Mouse (Mus musculus) heart, postnatal 0 days (tissue): Measurements from ENCODE around the gene Sgk1. TPM values are rescaled to one million over a fixed set of nuclear protein-coding genes. Genes with fewer than 3 reads are reported as not detected.
"Not testable (repeated sequence)": the region's sequence is repeated elsewhere in the genome, so short reads cannot be mapped to it uniquely, and the experiment has no call there.

Source experiments
- ATAC-seq: fragments of 200-750 bp; cut with Nextera tagmentation; 2 replicates; pipeline ENCODE4 v1.8.0; 2017; ENCODE audit warnings: low read depth, moderate number of reproducible peaks, moderate library complexity; ENCODE audit not compliant: insufficient read depth
- DNase-seq: peaks from one replicate; pipeline ENCODE4 v3.0.0-alpha.2; 2016; ENCODE audit warnings: low spot score
- H3K27ac ChIP-seq: fragments of 300-500 bp; sonication (generic); 2 replicates; pipeline ENCODE4 v1.5.1; 2014; ENCODE audit warnings: low read depth, mild to moderate bottlenecking
- H3K27me3 ChIP-seq: fragments of 300-500 bp; sonication (generic); 2 replicates; pipeline ENCODE4 v1.6.1; 2014; ENCODE audit warnings: low read length, mixed read lengths; ENCODE audit not compliant: control insufficient read depth, insufficient read depth
- H3K36me3 ChIP-seq: fragments of 300-500 bp; sonication (generic); replicated peaks from 2 replicates; pipeline ENCODE4 v1.6.1; 2014; ENCODE audit warnings: low read length, mixed read lengths; ENCODE audit not compliant: control insufficient read depth, insufficient read depth
- H3K4me1 ChIP-seq: fragments of 300-500 bp; sonication (generic); 2 replicates; pipeline ENCODE4 v1.6.1; 2014; ENCODE audit warnings: antibody characterized with exemption; ENCODE audit not compliant: control insufficient read depth, insufficient read depth
- H3K4me2 ChIP-seq: fragments of 300-500 bp; sonication (generic); 2 replicates; pipeline ENCODE4 v1.6.1; 2014; ENCODE audit warnings: low read depth, mild to moderate bottlenecking, low read length, moderate library complexity
- H3K4me3 ChIP-seq: fragments of 300-500 bp; sonication (generic); 2 replicates; pipeline ENCODE4 v1.5.1; 2014; ENCODE audit warnings: low read depth, low read length
- H3K9ac ChIP-seq: fragments of 300-500 bp; sonication (generic); replicated peaks from 2 replicates; pipeline ENCODE4 v1.6.1; 2014; ENCODE audit warnings: low read depth, low read length, mixed read lengths
- H3K9me3 ChIP-seq: fragments of 300-500 bp; sonication (generic); replicated peaks from 2 replicates; pipeline ENCODE4 v1.6.1; 2016; ENCODE audit warnings: low read length; ENCODE audit not compliant: control insufficient read depth
- CTCF ChIP-seq: IDR thresholded peaks from 2 replicates; pipeline ENCODE4 v1.5.1; 2016; ENCODE audit warnings: antibody characterized with exemption, control low read depth, low read depth
- EP300 ChIP-seq: IDR thresholded peaks from 2 replicates; pipeline ENCODE4 v1.6.1; 2016; ENCODE audit warnings: antibody characterized with exemption, low read depth
- WGBS: fragments of 180-500 bp; shearing (Covaris S2); extraction: QIAGEN DNeasy Blood & Tissue Kit; methylation state at CpG from one replicate; pipeline ENCODE4 v1.1.7; 2014; 5-methylcytosine and 5-hydroxymethylcytosine counted together
- polyA plus RNA-seq: library from polyadenylated mRNA; unstranded; fragments of >200 nt; fragmentation: Nextera tagmentation; extraction: Ambion mirVana; gene quantifications from 2 replicates; pipeline ENCODE4 v1.2.1, GENCODE M21; 2015
- total RNA-seq: library from RNA; depleted of rRNA; stranded (reverse); fragments of >200 nt; gene quantifications from 2 replicates; pipeline ENCODE4 v1.2.3, GENCODE M21; 2014; ENCODE audit warnings: low replicate concordance

The Sgk1 gene
- total and polyA plus RNA-seq, 2 experiments from 2014 or later: 35.8 to 134 TPM

DNA sequence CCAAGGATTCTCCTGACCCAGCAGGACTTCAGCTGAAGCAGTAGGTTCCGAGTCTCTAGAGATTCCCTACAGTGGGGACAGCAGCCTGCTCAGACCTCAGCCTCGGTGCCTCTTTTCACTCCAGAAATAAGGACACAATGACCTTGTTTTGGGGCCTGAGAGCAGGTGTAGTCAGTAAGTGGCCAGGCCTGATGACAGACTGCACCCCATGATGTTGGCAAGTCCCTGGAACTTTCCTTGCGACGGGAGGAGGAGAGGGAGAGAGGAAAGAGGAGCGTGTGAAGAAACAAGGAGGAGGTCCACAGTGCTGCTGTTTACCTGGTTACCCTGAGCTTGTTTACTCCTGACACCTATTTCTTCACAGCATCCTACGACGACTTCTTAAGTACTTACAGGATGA is 9.5 kb downstream of the Sgk1 start:
- Histone ChIP-seq H3K4me1 (no peaks in the 10 kb centered on the region), H3K9me3 (no peaks in the 10 kb centered on the region), H3K9ac (no peak overlapping the region), H3K36me3 (no peaks in the 10 kb centered on the region), H3K4me3 (no peak overlapping the region), H3K4me2 (no peak overlapping the region), H3K27me3 (no peaks in the 10 kb centered on the region), H3K27ac (no peak overlapping the region)
- no peak for DNase-seq
- no peak for TF ChIP-seq EP300
- no peak for TF ChIP-seq CTCF
- no peak for ATAC-seq
- WGBS: 42% methylated on average over 7 of the region's 7 CpGs

DNA sequence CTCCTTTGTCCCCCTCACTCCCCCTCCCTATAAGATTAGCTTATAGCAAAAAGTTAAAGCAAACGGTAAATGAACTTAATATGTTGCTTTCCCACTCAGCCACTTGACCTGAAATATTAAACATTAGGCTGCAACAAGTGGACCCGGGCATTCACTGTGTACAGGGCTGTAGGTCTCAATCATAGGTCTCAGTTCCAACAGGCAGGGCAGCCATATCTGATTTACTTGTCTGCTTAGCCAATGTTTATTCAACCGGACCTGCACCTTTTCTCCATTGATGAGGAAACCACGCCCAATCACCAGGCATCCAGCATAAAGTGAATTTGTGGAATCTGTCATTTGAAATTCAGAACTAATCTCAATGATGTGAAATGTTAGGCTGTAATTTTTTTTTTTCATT is 10.1 kb downstream of the Sgk1 start:
- Histone ChIP-seq H3K27me3 (no peaks in the 10 kb centered on the region), H3K4me3 (no peak overlapping the region), H3K4me1 (no peaks in the 10 kb centered on the region), H3K36me3 (no peaks in the 10 kb centered on the region), H3K9ac (no peak overlapping the region), H3K9me3 (no peaks in the 10 kb centered on the region), H3K27ac (no peak overlapping the region), H3K4me2 (no peak overlapping the region)
- ATAC-seq (no peak), DNase-seq (no peak)
- WGBS: 73% methylated on average over 4 of the region's 4 CpGs
- TF ChIP-seq EP300 (no peak), CTCF (no peak)

DNA sequence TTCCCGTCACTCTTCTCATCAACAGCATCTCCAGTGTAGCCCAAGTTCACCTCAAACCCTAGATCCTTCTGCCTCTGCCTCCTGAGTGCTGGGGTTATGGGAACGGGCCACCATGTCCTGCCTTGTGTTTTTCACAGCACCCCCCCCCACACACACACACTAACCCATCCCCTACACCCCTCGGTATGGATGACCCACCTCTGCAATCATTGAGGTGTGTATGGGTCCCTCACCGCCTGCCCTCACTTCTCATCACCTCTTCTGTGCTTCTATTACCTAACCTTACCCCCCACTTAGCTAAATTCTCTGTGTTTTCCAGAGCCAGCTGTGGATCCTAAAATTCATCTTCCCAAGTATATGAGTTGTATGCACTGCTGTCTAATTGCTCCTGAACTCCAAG is 16.4 kb downstream of the Sgk1 start:
- WGBS: 83% methylated on average over 4 of the region's 4 CpGs
- ATAC-seq (no peak), DNase-seq (no peak)
- Histone ChIP-seq H3K36me3 (no peaks in the 10 kb centered on the region), H3K9me3 (no peaks in the 10 kb centered on the region), H3K9ac (no peak overlapping the region), H3K4me1 (no peaks in the 10 kb centered on the region), H3K27ac (no peak overlapping the region), H3K27me3 (no peaks in the 10 kb centered on the region), H3K4me3 (no peak overlapping the region), H3K4me2 (no peak overlapping the region)
- TF ChIP-seq EP300: no peak
- TF ChIP-seq CTCF: no peak

DNA sequence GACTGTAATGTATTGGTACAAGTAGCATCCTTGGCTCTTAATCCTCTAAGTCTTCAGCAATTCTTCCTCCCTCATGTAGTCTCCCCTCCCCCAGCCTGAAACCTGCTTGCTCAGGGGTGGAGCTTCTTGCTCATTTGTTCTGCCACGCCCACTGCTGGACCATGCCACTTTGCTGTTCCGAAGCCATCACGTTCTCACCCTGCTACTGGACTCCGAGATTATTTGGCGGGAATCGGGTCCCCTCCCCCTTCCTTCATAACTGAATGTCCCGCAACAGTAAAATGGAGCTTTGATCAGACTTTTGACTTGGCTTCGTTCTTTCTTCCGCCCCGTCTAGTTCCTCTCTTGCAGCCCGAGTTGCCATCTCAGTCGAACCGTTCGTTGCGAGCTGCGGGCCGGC is 16.9 kb downstream of the Sgk1 start:
- not testable (repeated sequence) for H3K27ac ChIP-seq, H3K4me3 ChIP-seq, H3K4me2 ChIP-seq, H3K36me3 ChIP-seq, ATAC-seq, H3K4me1 ChIP-seq, H3K9me3 ChIP-seq, H3K27me3 ChIP-seq, DNase-seq, H3K9ac ChIP-seq
- 90% methylated on average over 17 of the region's 17 CpGs for WGBS

DNA sequence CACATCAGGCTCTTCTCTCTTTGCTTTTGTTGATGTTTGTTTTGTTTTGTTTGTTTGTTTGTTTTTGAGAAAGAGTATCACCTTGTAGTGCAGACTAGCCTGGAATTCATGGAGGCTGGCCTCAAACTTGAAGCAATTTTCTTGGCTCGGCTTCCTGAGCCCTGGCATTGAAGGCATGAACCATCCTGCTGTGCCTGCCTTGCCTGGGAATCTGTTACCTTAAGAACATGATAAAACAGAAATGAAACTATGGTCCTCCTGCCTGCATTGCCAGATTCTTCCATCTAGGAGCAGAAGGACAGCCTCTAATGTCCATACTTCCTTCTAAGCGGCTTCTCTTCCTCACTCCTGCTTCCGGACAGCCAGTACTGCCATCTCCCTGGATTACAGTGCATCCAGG is 17.4 kb downstream of the Sgk1 start:
- WGBS: 85% methylated on average over 3 of the region's 3 CpGs
- ATAC-seq (no peak), DNase-seq (no peak)
- H3K27me3 ChIP-seq: no peaks in the 10 kb centered on the region
- no peak for TF ChIP-seq CTCF
- TF ChIP-seq EP300: no peak
- H3K4me2 ChIP-seq: no peak overlapping the region
- H3K9me3 ChIP-seq: no peaks in the 10 kb centered on the region
- H3K4me1 ChIP-seq: no peaks in the 10 kb centered on the region
- H3K27ac ChIP-seq: no peak overlapping the region
- no peaks in the 10 kb centered on the region for H3K36me3 ChIP-seq
- no peak overlapping the region for H3K4me3 ChIP-seq
- no peak overlapping the region for H3K9ac ChIP-seq
